Mouse (Mus musculus) ES-Bruce4 (cell line): ENCODE results near the gene Myo6. TPM values are rescaled to one million over a fixed set of nuclear protein-coding genes. Genes with fewer than 3 reads are reported as not detected.

ENCODE experiments used
- H3K27ac ChIP-seq: 2 replicates; pipeline ENCODE4 v1.5.1; 2012; ENCODE audit warnings: low read length, inconsistent platforms; ENCODE audit not compliant: insufficient read depth
- H3K27me3 ChIP-seq: 2 replicates; pipeline ENCODE4 v1.6.1; 2012; ENCODE audit warnings: mild to moderate bottlenecking, low read length, inconsistent platforms; ENCODE audit not compliant: control insufficient read depth, poor library complexity, insufficient read depth, severe bottlenecking
- H3K36me3 ChIP-seq: 2 replicates; pipeline ENCODE4 v1.6.1; 2012; ENCODE audit warnings: inconsistent platforms, mild to moderate bottlenecking, low read length, moderate library complexity; ENCODE audit not compliant: control insufficient read depth, poor library complexity, insufficient read depth, severe bottlenecking
- H3K4me1 ChIP-seq: one replicate; pipeline ENCODE4 v1.8.1; 2011; ENCODE audit warnings: low read length; ENCODE audit not compliant: control insufficient read depth, insufficient read depth
- H3K4me3 ChIP-seq: 2 replicates; pipeline ENCODE4 v1.5.1; 2011; ENCODE audit warnings: low read depth, mild to moderate bottlenecking, low read length
- H3K9ac ChIP-seq: 2 replicates; pipeline ENCODE4 v1.6.1; 2012; ENCODE audit warnings: low read depth, mild to moderate bottlenecking, inconsistent platforms; ENCODE audit not compliant: poor library complexity, severe bottlenecking
- H3K9me3 ChIP-seq: replicated peaks from 2 replicates; pipeline ENCODE4 v1.6.1; 2012; ENCODE audit warnings: mild to moderate bottlenecking, low read length, inconsistent platforms; ENCODE audit not compliant: control insufficient read depth, poor library complexity, insufficient read depth, severe bottlenecking
- CTCF ChIP-seq: IDR thresholded peaks from one replicate; pipeline ENCODE4 v1.8.1; 2011; ENCODE audit warnings: low read depth, low read length
- EP300 ChIP-seq: IDR thresholded peaks from 2 replicates; pipeline ENCODE4 v1.6.1; 2011; ENCODE audit warnings: low read depth, low read length; ENCODE audit not compliant: insufficient read depth
- POLR2A ChIP-seq: IDR thresholded peaks from one replicate; pipeline ENCODE4 v1.8.1; 2011; ENCODE audit warnings: low read length; ENCODE audit not compliant: insufficient read depth
- polyA plus RNA-seq: library from polyadenylated mRNA; stranded (reverse); fragments of >200 nt; gene quantifications from 2 replicates; pipeline ENCODE4 v1.2.4, GENCODE M21; 2011; ENCODE audit warnings: low read depth; ENCODE audit not compliant: missing spikeins, insufficient read depth, insufficient read length

The Myo6 gene
- polyA plus RNA-seq, 1 experiment: 20.0 TPM

DNA sequence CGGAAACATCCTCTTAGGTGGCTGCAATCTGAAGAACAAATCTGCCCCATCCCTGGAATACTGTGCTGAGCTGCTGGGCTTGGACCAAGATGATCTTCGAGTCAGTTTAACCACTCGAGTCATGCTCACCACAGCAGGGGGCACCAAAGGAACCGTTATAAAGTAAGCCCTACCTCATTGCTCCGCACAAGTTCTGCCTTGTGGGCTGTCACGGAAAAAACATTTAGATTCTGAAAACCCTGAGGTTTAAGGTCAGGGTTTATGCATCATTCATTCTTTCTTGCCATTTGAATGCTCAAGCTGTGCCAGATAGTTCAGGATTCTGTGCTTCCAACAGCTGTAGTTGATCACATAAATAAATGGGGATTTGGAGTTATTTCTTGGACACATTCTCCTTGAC lies 93.6 kb downstream of the Myo6 start:
- no peaks in the 10 kb centered on the region for H3K4me1 ChIP-seq
- H3K36me3 ChIP-seq: no peaks in the 10 kb centered on the region
- TF ChIP-seq POLR2A (no peak), CTCF (no peak), EP300 (no peak)
- no peaks in the 10 kb centered on the region; the same call in 1 of the 2 replicates for H3K27me3 ChIP-seq
- H3K9ac ChIP-seq: no peak overlapping the region
- H3K27ac ChIP-seq: no peak overlapping the region
- no peaks in the 10 kb centered on the region for H3K9me3 ChIP-seq
- H3K4me3 ChIP-seq: no peak overlapping the region

DNA sequence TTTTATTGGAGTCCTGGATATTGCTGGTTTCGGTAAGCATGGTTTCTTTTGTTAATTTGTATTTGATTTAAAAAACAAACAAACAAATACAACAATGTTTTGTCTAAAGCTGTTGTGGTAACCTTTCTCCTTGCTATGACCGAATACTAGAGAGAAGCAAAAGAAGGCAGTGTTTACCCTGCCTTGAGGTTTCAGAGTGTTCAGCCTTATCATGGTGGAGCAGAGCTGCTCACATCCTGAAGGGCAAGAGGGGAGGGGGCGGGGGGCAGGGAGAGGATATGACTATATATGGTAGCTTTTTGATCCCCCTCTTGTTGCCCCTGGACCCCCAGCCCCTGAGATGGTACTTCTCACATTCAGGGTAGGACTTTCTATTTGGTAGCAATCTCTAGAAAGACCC lies 96.1 kb downstream of the Myo6 start:
- Histone ChIP-seq H3K27ac (no peak overlapping the region), H3K27me3 (no peaks in the 10 kb centered on the region), H3K9me3 (no peaks in the 10 kb centered on the region), H3K9ac (no peak overlapping the region), H3K4me1 (no peaks in the 10 kb centered on the region), H3K4me3 (no peak overlapping the region), H3K36me3 (no peaks in the 10 kb centered on the region)
- no peak for TF ChIP-seq POLR2A
- no peak for TF ChIP-seq CTCF
- no peak for TF ChIP-seq EP300

- H3K36me3 ChIP-seq: no peaks in the 10 kb centered on the region
- no peak overlapping the region for H3K9ac ChIP-seq
- no peak overlapping the region for H3K27ac ChIP-seq
- TF ChIP-seq CTCF: no peak
- TF ChIP-seq POLR2A: no peak
- TF ChIP-seq EP300: no peak
- H3K4me3 ChIP-seq: no peak overlapping the region
- no peaks in the 10 kb centered on the region for H3K27me3 ChIP-seq
- H3K9me3 ChIP-seq: no peaks in the 10 kb centered on the region
- no peaks in the 10 kb centered on the region for H3K4me1 ChIP-seq
Observed at GRCm38 (mm10) chr9:80262367-80263026, 97.7 kb downstream of the Myo6 start.

GRCm38 (mm10) chr9:80266086-80266485 lies 101.3 kb downstream of the Myo6 start:
- H3K9ac ChIP-seq: no peak overlapping the region
- H3K9me3 ChIP-seq: no peaks in the 10 kb centered on the region
- H3K36me3 ChIP-seq: no peaks in the 10 kb centered on the region
- no peak overlapping the region for H3K4me3 ChIP-seq
- H3K4me1 ChIP-seq: no peaks in the 10 kb centered on the region
- H3K27me3 ChIP-seq: no peaks in the 10 kb centered on the region
- no peak overlapping the region for H3K27ac ChIP-seq
- TF ChIP-seq CTCF: no peak
- no peak for TF ChIP-seq POLR2A
- no peak for TF ChIP-seq EP300

DNA sequence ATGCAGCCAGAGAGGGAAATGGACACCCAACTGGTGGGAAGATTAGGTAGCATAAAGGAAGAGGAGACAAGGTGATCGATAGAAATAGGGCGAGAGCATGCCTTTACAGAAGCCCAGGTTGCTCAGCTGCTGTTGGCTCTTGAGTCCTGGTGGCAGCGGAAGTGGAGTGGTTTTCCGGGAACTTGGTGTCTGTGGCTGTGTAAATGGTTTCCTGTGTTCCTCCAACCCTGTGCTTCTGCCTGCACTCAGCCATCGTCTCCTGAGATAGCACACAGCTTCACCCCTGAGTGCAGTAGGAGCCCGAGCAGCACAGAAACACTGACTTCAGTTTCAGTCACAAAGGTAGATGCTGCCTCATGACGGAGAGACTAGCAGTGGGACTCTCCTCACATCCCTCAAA lies 101.7 kb downstream of the Myo6 start:
- Histone ChIP-seq H3K27me3 (no peaks in the 10 kb centered on the region), H3K4me1 (no peaks in the 10 kb centered on the region), H3K9ac (no peak overlapping the region), H3K4me3 (no peak overlapping the region), H3K27ac (no peak overlapping the region), H3K9me3 (no peaks in the 10 kb centered on the region), H3K36me3 (no peaks in the 10 kb centered on the region)
- TF ChIP-seq EP300: no peak
- no peak for TF ChIP-seq POLR2A
- no peak for TF ChIP-seq CTCF

GRCm38 (mm10) chr9:80269596-80269995 lies 104.8 kb downstream of the Myo6 start:
- H3K9me3 ChIP-seq: no peaks in the 10 kb centered on the region
- no peak for TF ChIP-seq CTCF
- no peak for TF ChIP-seq POLR2A
- no peak for TF ChIP-seq EP300
- H3K27me3 ChIP-seq: no peaks in the 10 kb centered on the region
- H3K4me3 ChIP-seq: no peak overlapping the region
- H3K4me1 ChIP-seq: no peaks in the 10 kb centered on the region
- H3K9ac ChIP-seq: no peak overlapping the region
- H3K36me3 ChIP-seq: no peaks in the 10 kb centered on the region
- no peak overlapping the region for H3K27ac ChIP-seq

DNA sequence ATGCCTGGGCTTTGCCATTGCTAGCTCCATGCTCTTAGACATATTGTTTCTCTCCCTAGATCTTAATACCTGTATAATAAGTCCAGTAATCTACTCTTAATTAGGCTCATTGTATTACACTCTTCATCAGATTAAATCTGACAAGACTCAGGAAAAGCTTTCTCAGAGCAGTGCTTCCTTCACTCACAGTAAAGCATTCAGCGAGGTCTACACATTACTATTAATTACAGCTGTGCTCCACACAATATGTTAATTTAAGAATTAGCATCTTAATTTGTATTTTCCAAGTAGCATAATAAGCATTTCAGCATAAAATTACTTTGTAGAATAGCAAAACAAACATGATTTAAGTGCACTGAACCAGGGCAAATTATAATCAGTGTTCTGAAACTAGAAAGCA lies 108.1 kb downstream of the Myo6 start:
- H3K4me1 ChIP-seq: no peaks in the 10 kb centered on the region
- no peak overlapping the region for H3K4me3 ChIP-seq
- no peaks in the 10 kb centered on the region for H3K9me3 ChIP-seq
- H3K27me3 ChIP-seq: no peaks in the 10 kb centered on the region
- H3K9ac ChIP-seq: no peak overlapping the region
- no peaks in the 10 kb centered on the region for H3K36me3 ChIP-seq
- TF ChIP-seq EP300: no peak
- no peak for TF ChIP-seq CTCF
- TF ChIP-seq POLR2A: no peak
- no peak overlapping the region for H3K27ac ChIP-seq
